Mouse (Mus musculus) spleen, embryonic (tissue): ENCODE data around the gene Rasgef1b.

Experiments used
- CTCF ChIA-PET: fragments of 350-600 bp; sonication (Branson Sonifier 250); formaldehyde crosslinking; loops from one replicate; lab custom pipeline; 2022; lab: Charles Lee

The Rasgef1b gene

GRCm38 (mm10) chr5:99728649-99729212 is at the start of gene Rasgef1b:
Rasgef1b (minus strand) TSS chr5:99729065.
- CTCF ChIA-PET = no interaction called here

GRCm38 (mm10) chr5:99775342-99775741 is 46.5 kb upstream of the Rasgef1b start:
- CTCF ChIA-PET = no interaction called here

GRCm38 (mm10) chr5:99773265-99773664 is 44.4 kb upstream of the Rasgef1b start:
- CTCF ChIA-PET = no interaction called here

- CTCF ChIA-PET = no interaction called here
Measured at GRCm38 (mm10) chr5:99764246-99764645, 35.4 kb upstream of the Rasgef1b start.

GRCm38 (mm10) chr5:99758859-99759258 is 30.0 kb upstream of the Rasgef1b start:
- CTCF ChIA-PET = interaction anchor here (0.6 kb wide), 1 partner anchor 546 kb away, joined by 4 read pairs; no protein-coding TSS in a partner anchor

- CTCF ChIA-PET = no interaction called here
Measured at GRCm38 (mm10) chr5:99753843-99754242, 25.0 kb upstream of the Rasgef1b start.

GRCm38 (mm10) chr5:99753368-99753767 is 24.5 kb upstream of the Rasgef1b start:
- CTCF ChIA-PET = no interaction called here

GRCm38 (mm10) chr5:99752670-99753231 is 23.9 kb upstream of the Rasgef1b start:
- CTCF ChIA-PET = no interaction called here

- CTCF ChIA-PET = interaction anchor here (0.5 kb wide), 1 partner anchor 462 kb away, joined by 6 read pairs; no protein-coding TSS in a partner anchor
Measured at GRCm38 (mm10) chr5:99748417-99748816, 19.6 kb upstream of the Rasgef1b start.

- CTCF ChIA-PET = no interaction called here
Measured at GRCm38 (mm10) chr5:99746087-99746486, 17.2 kb upstream of the Rasgef1b start.

- CTCF ChIA-PET = no interaction called here
Measured at GRCm38 (mm10) chr5:99742874-99743273, 14.0 kb upstream of the Rasgef1b start.

GRCm38 (mm10) chr5:99742056-99742455 is 13.2 kb upstream of the Rasgef1b start:
- CTCF ChIA-PET = no interaction called here

GRCm38 (mm10) chr5:99737937-99738727 is 9.3 kb upstream of the Rasgef1b start:
- CTCF ChIA-PET = no interaction called here

GRCm38 (mm10) chr5:99729931-99730330 is 1.1 kb upstream of the Rasgef1b start:
- CTCF ChIA-PET = no interaction called here

GRCm38 (mm10) chr5:99729361-99729882 is 557 bp upstream of the Rasgef1b start:
- CTCF ChIA-PET = no interaction called here

- CTCF ChIA-PET = no interaction called here
Measured at GRCm38 (mm10) chr5:99728027-99728451, 826 bp downstream of the Rasgef1b start.

- CTCF ChIA-PET = no interaction called here
Measured at GRCm38 (mm10) chr5:99723941-99724340, 4.9 kb downstream of the Rasgef1b start.

GRCm38 (mm10) chr5:99722310-99722709 is 6.6 kb downstream of the Rasgef1b start:
- CTCF ChIA-PET = no interaction called here

- CTCF ChIA-PET = no interaction called here
Measured at GRCm38 (mm10) chr5:99720554-99720953, 8.3 kb downstream of the Rasgef1b start.

- CTCF ChIA-PET = no interaction called here
Measured at GRCm38 (mm10) chr5:99717917-99718316, 10.9 kb downstream of the Rasgef1b start.

GRCm38 (mm10) chr5:99715281-99715744 is 13.6 kb downstream of the Rasgef1b start:
- CTCF ChIA-PET = no interaction called here

GRCm38 (mm10) chr5:99711947-99712346 is 16.9 kb downstream of the Rasgef1b start:
- CTCF ChIA-PET = no interaction called here
